Mouse (Mus musculus) frontal cortex, postnatal 10 days (tissue): ENCODE results near the gene Aqp2.

Experiments used
- DNase-seq, 2 experiments: peaks; one replicate each; pipeline ENCODE4 v3.0.0; 2022; ENCODE audit warnings: low spot score in 2 of 2, mixed read lengths in 1 of 2

Gene Aqp2

DNA sequence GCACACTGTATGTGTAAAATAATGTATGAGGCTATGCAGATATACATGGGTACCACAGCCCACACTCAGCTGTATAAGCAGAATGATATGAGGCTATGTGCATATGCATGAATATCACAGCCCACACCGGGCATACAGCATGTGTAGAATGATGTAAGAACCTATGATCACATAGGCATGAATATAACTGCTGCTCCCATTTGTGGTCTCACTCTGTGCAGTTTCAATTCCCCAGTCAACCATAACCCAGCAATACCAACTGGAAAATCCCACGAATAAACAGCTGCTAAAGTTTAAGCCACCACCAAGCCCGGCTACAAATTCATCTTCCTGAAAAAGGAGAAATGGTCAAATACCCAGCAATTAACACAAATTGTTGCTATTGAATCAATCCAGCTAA is 39.7 kb downstream of the Aqp2 start:
- no peak for DNase-seq

DNA sequence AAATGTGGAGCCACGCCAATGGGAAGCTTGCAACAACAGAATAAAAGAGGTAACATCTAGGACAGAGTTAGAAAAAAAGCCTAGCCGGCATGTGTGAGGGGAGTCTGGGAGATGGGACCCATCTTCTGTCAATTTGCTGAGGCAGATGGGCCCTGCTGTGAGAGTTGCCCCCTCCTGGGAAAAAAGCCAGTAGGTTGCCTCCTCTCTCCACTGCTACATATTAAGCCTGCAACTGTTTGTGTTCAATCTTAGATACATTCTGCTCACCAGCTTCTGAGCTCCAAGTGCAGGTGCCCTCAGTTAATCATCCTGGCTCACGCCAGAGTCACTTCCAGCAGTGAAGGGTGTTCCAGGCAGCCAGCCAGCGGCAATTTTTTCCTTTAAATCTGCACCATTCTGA is 41.0 kb downstream of the Aqp2 start:
- DNase-seq = no peak

DNA sequence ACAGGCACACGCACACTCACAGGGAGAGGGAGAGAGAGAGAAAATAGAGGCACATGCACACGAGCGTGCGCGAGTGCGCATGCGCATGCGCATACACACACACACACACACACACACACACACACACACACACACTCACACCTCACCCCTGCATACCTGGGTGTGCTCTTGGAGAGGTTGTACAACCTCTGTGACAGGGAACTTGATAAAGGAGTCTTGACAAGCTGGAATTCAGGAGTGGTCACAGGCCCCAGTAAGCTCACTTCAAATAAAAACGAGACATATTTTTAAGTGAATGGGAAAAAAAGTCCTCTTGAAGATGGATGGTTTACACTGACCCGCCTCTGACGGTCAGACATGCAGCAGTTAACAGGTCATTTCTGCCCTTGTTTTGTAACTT is 43.2 kb downstream of the Aqp2 start:
- DNase-seq = no peak

DNA sequence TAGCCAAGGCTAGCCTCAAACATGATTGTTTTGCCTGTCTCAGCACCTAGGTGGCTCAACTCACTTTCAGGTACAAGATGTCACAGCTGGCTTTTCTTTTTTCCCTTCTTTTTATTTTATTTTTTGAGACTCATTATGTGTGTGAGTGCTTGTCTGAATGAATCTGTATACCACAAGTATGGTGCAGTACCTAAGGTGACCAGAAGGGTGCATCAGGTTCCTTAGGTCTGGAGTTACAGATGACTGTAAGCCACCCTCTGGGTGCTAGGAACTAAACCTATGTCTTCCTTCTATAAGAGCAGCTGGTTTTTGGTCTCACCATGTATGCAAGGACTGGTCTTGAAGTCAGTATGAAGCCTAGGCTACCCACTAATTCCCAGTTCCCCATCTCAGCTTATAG is 52.8 kb downstream of the Aqp2 start:
- no peak for DNase-seq
